Mouse (Mus musculus) adipose tissue, adult 10 weeks (tissue): ENCODE results near the gene Casz1. TPM values are rescaled to one million over a fixed set of nuclear protein-coding genes. Genes with fewer than 3 reads are reported as not detected.

Source experiments
- polyA plus RNA-seq: library from polyadenylated mRNA; stranded (reverse); fragments of 350-450 nt; fragmentation: Illumina TruSeq; extraction: RNeasy Lipid Tissue Mini Kit (QIAGEN cat#74804); gene quantifications from one replicate; pipeline ENCODE4 v1.2.3, GENCODE M21; 2014; ENCODE audit warnings: low read depth, low replicate concordance

The Casz1 gene
- 4.8 TPM for polyA plus RNA-seq

GRCm38 (mm10) chr4:148804137-148804779 is at the start of gene Casz1:
Casz1 (plus strand) TSS chr4:148804429.

Other genes with a start within 250 kb of the Casz1 start
- gene Exosc10, start 246.0 kb upstream of the Casz1 start, polyA plus RNA-seq = 32.8 TPM
- gene Srm, start 212.9 kb upstream of the Casz1 start, polyA plus RNA-seq = 45.9 TPM
- gene Masp2, start 201.9 kb upstream of the Casz1 start, polyA plus RNA-seq = 0.62 TPM
- 234 TPM for gene Tardbp, start 177.4 kb upstream of the Casz1 start, polyA plus RNA-seq
- gene Gm572, start 161.1 kb upstream of the Casz1 start, polyA plus RNA-seq = not detected